ENCODE assay signal across 10 mouse cellular contexts in genomic region chr5:112660924-112661431, GRCm38 (mm10).
DNase-seq lines count a peak whose midpoint lies in the region; ATAC-seq and TF ChIP-seq lines count a peak whose summit lies in the region.
"Had no signal": no experiment of that assay in that cellular context is flagged by ENCODE, and none has a peak within 500 bp of the region (broad histone marks: within the 10 kb centered on the region; RNA-seq: fewer than 3 reads in every experiment).

No protein-coding gene starts in this region.

- H3K4me3 ChIP-seq in forebrain, postnatal 0 days (ENCODE audit: low read depth, low read length) = no peak overlapping the region
- H3K4me3 ChIP-seq in midbrain, embryonic 15.5 days = no peak overlapping the region
- H3K4me3 ChIP-seq: megakaryocyte, embryonic 14.5 days had no signal

- WGBS in forebrain, postnatal 0 days = 15% methylated on average over 10 of the region's 10 CpGs
- 26% methylated on average over 10 of the region's 10 CpGs for WGBS in midbrain, embryonic 15.5 days

- no peaks in the 10 kb centered on the region for H3K9me3 ChIP-seq in forebrain, postnatal 0 days (ENCODE audit: low read length)
- H3K9me3 ChIP-seq in midbrain, embryonic 15.5 days = no peaks in the 10 kb centered on the region

- no peak overlapping the region for H3K27ac ChIP-seq in forebrain, postnatal 0 days (ENCODE audit: low read depth, low read length)
- 0 out of 2 replicates have a peak overlapping the region, but pooled peaks have one; percentile 30 for H3K27ac ChIP-seq in midbrain, embryonic 15.5 days

- ATAC-seq in forebrain, postnatal 0 days = peak; percentile 83
- no peak for ATAC-seq in midbrain, embryonic 15.5 days (replicated peaks)

- no peaks in the 10 kb centered on the region for H3K27me3 ChIP-seq in forebrain, postnatal 0 days (ENCODE audit: insufficient read depth, low read length)
- no peaks in the 10 kb centered on the region for H3K27me3 ChIP-seq in midbrain, embryonic 15.5 days (replicated peaks)

- TF ChIP-seq CTCF in forebrain, postnatal 0 days (IDR thresholded peaks at IDR 0.05; ENCODE audit: low read depth) = peak; percentile 27

- 0 out of 2 replicates have a peak overlapping the region, but pooled peaks have one; percentile 18 for H3K9ac ChIP-seq in forebrain, postnatal 0 days
- H3K9ac ChIP-seq in midbrain, embryonic 15.5 days = no peak overlapping the region

- H3K4me2 ChIP-seq in forebrain, postnatal 0 days (ENCODE audit: low read depth) = peak overlapping the region; percentile 23
- peak overlapping the region; percentile 22; the same call in 1 of the 2 replicates for H3K4me2 ChIP-seq in midbrain, embryonic 15.5 days

- DNase-seq in kidney, adult 9 months = peak; percentile 4
- no peak for DNase-seq in kidney, postnatal 25 days
- peak; percentile 52 for DNase-seq in MN1 (ENCODE audit: low spot score)
- DNase-seq in forebrain, postnatal 0 days = peak; percentile 59
- no peak for DNase-seq in spleen, postnatal 14 days (ENCODE audit: low spot score in 2 of 2)
- DNase-seq in gastrocnemius, adult 18-20 months (ENCODE audit: low spot score) = no peak
- DNase-seq in heart, adult 18-20 months = no peak
- DNase-seq: gastrocnemius, postnatal 36 days had no signal

- H3K4me1 ChIP-seq in forebrain, postnatal 0 days (ENCODE audit: insufficient read depth) = peaks cover 7% of the 10 kb centered on the region
- peaks cover 28% of the 10 kb centered on the region for H3K4me1 ChIP-seq in midbrain, embryonic 15.5 days
- H3K4me1 ChIP-seq: megakaryocyte, embryonic 14.5 days had no signal

- no peaks in the 10 kb centered on the region for H3K36me3 ChIP-seq in forebrain, postnatal 0 days (ENCODE audit: insufficient read depth)
- H3K36me3 ChIP-seq in midbrain, embryonic 15.5 days (replicated peaks) = no peaks in the 10 kb centered on the region

Comparison
In these comparisons a context has a peak if more than half of its experiments do, and no peak if none do; other contexts are left out.
1. DNase-seq: peak in kidney, adult 9 months (single experiment), MN1 (single experiment) and forebrain, postnatal 0 days (single experiment); none in kidney, postnatal 25 days (0 of 2), spleen, postnatal 14 days (0 of 2), gastrocnemius, adult 18-20 months (single experiment) and heart, adult 18-20 months (0 of 2).